Mouse (Mus musculus) stomach, embryonic 15.5 days (tissue): ENCODE results near the gene Fpr2. TPM values are rescaled to one million over a fixed set of nuclear protein-coding genes. Genes with fewer than 3 reads are reported as not detected.
"Not testable (repeated sequence)": the region's sequence is repeated elsewhere in the genome, so short reads cannot be mapped to it uniquely, and the experiment has no call there.

Experiments
- ATAC-seq: fragments of 200-750 bp; cut with Nextera tagmentation; 2 replicates; pipeline ENCODE4 v1.8.0; 2017; ENCODE audit warnings: low read depth, moderate number of reproducible peaks, moderate TSS enrichment; ENCODE audit not compliant: insufficient read depth, low FRiP score
- H3K27ac ChIP-seq: fragments of 300-500 bp; sonication (generic); 2 replicates; pipeline ENCODE4 v1.5.1; 2015; ENCODE audit warnings: mild to moderate bottlenecking, inconsistent platforms
- H3K27me3 ChIP-seq: fragments of 300-500 bp; sonication (generic); replicated peaks from 2 replicates; pipeline ENCODE4 v1.6.1; 2015; ENCODE audit warnings: inconsistent platforms
- H3K36me3 ChIP-seq: fragments of 300-500 bp; sonication (generic); 2 replicates; pipeline ENCODE4 v1.6.1; 2015; ENCODE audit warnings: inconsistent platforms
- H3K4me1 ChIP-seq: fragments of 300-500 bp; sonication (generic); 2 replicates; pipeline ENCODE4 v1.6.1; 2015; ENCODE audit warnings: inconsistent platforms
- H3K4me2 ChIP-seq: fragments of 300-500 bp; sonication (generic); 2 replicates; pipeline ENCODE4 v1.6.1; 2015; ENCODE audit warnings: mild to moderate bottlenecking, inconsistent platforms
- H3K4me3 ChIP-seq: fragments of 300-500 bp; sonication (generic); replicated peaks from 2 replicates; pipeline ENCODE4 v1.5.1; 2015; ENCODE audit warnings: inconsistent platforms
- H3K9ac ChIP-seq: fragments of 300-500 bp; sonication (generic); 2 replicates; pipeline ENCODE4 v1.6.1; 2015; ENCODE audit warnings: inconsistent platforms
- H3K9me3 ChIP-seq: fragments of 300-500 bp; sonication (generic); 2 replicates; pipeline ENCODE4 v1.6.1; 2016; ENCODE audit warnings: inconsistent platforms
- WGBS: fragments of 180-500 bp; shearing (Covaris S2); methylation state at CpG from one replicate; pipeline ENCODE4 v1.1.7; 2015; 5-methylcytosine and 5-hydroxymethylcytosine counted together
- polyA plus RNA-seq: library from polyadenylated mRNA; unstranded; fragments of >200 nt; fragmentation: Nextera tagmentation; extraction: Ambion mirVana; gene quantifications from 2 replicates; pipeline ENCODE4 v1.2.1, GENCODE M21; 2015

Fpr2 gene
- polyA plus RNA-seq, 1 experiment from 2014 or later, result 2.0 TPM

DNA sequence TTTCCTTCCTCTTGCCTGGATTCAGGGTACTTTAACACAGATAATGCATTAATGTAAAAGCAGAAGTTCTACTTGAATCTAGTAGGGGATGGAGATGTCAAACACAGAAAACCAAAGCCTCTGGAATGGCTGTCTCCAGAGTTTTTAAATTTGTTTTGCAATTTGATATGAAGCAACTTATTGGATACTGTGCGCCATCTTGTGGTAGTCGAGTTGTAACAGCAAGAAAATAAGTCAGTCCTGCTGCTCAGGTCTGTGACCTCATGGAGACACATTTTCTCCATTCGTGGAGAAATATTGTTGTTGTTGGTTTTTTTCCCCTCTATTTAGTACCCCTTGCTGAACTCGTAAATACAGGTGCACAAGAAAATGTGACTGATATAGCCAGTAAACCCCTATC lies 8.4 kb downstream of the Fpr2 start:
- Histone ChIP-seq H3K9ac (no peak overlapping the region), H3K9me3 (no peaks in the 10 kb centered on the region), H3K27me3 (no peaks in the 10 kb centered on the region), H3K4me3 (no peak overlapping the region), H3K27ac (no peak overlapping the region), H3K4me1 (no peaks in the 10 kb centered on the region), H3K36me3 (no peaks in the 10 kb centered on the region), H3K4me2 (no peak overlapping the region)
- ATAC-seq, result no peak
- 2% methylated on average over 4 of the region's 4 CpGs for WGBS

DNA sequence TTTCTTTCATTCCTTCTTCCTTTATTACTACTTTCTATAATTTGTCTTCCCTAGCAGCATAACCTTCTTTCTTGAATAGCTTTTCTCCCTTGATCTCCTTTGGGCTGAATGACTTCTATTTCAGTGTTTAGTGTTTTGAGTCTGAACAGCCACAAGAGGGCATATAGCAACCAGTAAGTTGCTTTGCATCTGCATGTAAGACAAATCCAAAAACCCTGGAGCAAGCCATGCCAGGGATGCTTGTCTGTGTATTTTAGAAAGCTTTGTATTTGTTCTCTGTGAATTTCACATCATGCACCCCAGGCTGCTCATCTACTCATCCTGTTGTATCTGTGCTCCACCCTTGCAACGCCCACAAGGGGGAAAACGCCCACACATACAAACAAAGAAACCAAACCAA lies 11.6 kb downstream of the Fpr2 start:
- Histone ChIP-seq H3K27ac (no peak overlapping the region), H3K4me3 (no peak overlapping the region), H3K36me3 (no peaks in the 10 kb centered on the region), H3K4me1 (no peaks in the 10 kb centered on the region), H3K9ac (no peak overlapping the region), H3K9me3 (no peaks in the 10 kb centered on the region), H3K27me3 (no peaks in the 10 kb centered on the region), H3K4me2 (no peak overlapping the region)
- WGBS, result 81% methylated on average over 2 of the region's 2 CpGs
- ATAC-seq, result no peak

DNA sequence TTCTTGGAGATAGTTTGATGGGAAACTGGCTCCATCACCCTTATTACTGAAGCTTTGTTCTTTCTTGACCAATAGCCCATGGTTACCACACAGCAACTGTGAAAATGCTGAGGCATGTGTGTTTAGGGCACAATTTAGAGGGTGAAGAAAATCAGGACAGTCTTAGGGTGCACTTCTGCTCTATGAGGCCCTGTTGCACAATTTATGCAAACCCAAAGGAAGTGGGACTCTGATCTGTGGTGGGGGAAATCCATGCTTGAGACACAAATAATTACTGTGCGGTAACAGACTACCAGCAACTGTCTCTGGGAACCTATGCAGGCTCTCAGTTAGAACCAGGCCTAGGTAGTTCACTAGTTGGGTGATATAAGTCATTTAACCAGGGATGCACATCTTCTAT lies 13.1 kb downstream of the Fpr2 start:
- Histone ChIP-seq H3K9me3 (no peaks in the 10 kb centered on the region), H3K36me3 (no peaks in the 10 kb centered on the region), H3K4me2 (no peak overlapping the region), H3K4me3 (no peak overlapping the region), H3K9ac (no peak overlapping the region), H3K27me3 (no peaks in the 10 kb centered on the region), H3K4me1 (no peaks in the 10 kb centered on the region), H3K27ac (no peak overlapping the region)
- no peak for ATAC-seq
- WGBS, result 84% methylated on average over 1 of the region's 1 CpGs

DNA sequence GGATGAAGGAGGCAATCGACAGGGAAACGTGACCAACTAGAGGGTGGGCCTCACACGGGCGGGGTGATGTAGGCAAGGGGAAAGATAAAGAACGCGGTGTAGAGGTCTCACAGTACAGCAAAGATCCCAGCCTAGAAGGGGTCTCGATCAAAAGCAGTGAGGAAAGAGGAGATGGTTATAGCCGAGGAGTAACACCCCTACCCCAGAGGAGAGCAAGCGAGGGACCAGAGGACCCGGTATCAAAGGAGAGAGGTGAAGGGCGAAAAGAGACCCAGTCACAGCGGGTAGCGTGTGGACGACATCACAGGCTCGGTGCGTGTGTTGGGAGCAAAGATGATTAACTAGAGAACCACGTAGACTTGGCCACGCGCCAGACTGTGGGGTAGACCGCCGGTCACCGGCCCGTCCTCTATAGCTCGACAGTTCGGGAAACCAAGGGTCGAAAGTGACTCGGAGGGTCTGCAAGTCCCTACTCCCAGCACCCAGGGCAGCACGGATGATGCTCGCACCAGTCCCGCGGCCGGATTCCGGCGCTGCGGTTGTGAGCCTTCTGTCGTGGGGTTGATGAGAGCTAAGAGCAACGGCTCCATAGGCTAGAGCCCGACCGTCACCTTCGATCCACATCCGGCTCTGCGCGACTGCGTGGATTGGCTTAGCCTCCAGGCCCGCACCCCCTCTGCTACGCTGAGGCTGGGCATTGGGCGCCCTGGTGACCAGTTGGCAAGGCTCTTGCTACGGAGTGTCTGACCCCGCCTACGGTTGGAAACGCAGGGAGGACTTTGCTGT lies 22.2 kb downstream of the Fpr2 start:
- peak; percentile 99 for ATAC-seq
- Histone ChIP-seq H3K9ac (peak overlapping the region; percentile 44), H3K4me3 (peak overlapping the region; percentile 54), H3K36me3 (no peaks in the 10 kb centered on the region), H3K4me2 (peak overlapping the region; percentile 84), H3K27ac (no peak overlapping the region; the same call in 1 of the 2 replicates), H3K9me3 (no peaks in the 10 kb centered on the region), H3K4me1 (no peaks in the 10 kb centered on the region), H3K27me3 (no peaks in the 10 kb centered on the region)
- WGBS, result 14% methylated on average over 51 of the region's 51 CpGs

DNA sequence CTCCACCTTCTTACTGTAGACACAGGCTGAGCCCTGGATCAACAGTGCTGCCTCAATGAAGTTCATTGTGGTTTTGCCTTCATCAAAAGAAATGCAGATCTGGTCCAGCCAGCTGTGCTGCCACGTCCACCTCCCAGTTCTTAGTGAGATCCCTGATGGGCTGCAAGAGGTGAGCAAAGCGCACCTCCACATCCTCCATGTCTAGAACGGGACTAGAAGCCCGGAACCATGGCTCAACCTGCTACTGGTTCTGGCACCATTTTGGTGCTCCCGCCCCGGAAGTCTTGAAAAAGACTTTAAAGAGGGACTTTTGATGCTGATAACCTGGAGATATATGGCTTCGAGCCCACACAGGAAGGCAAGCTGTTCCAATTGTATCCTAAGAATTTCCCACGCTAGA lies 25.0 kb downstream of the Fpr2 start:
- 83% methylated on average over 8 of the region's 8 CpGs for WGBS
- ATAC-seq, H3K9ac ChIP-seq, H3K4me2 ChIP-seq, H3K9me3 ChIP-seq, H3K4me1 ChIP-seq, H3K27me3 ChIP-seq, H3K4me3 ChIP-seq, H3K27ac ChIP-seq, H3K36me3 ChIP-seq: not testable (repeated sequence)

DNA sequence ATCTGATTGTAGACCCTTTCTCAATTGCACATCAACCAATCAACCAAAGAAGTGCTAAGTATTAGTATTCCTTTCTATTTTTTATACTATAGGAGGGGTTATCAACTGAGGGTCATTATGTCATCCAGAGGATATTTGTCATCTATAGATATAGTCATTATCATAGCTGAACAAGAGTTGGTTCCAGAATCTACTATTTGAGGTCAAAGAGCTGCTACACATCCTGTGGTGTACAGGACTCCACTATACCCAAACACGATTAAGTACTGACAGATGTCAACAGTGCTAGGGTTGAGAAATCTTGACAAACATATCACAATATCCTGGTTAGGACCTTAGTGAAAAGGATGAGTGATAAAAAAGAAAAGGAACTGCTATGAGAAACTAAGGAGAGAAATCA lies 29.8 kb downstream of the Fpr2 start:
- Histone ChIP-seq H3K36me3 (no peaks in the 10 kb centered on the region), H3K9ac (no peak overlapping the region), H3K4me3 (no peak overlapping the region), H3K27ac (no peak overlapping the region), H3K4me1 (no peaks in the 10 kb centered on the region), H3K9me3 (no peaks in the 10 kb centered on the region), H3K27me3 (no peaks in the 10 kb centered on the region), H3K4me2 (no peak overlapping the region)
- ATAC-seq, result no peak
- WGBS, result 84% methylated on average over 1 of the region's 1 CpGs

DNA sequence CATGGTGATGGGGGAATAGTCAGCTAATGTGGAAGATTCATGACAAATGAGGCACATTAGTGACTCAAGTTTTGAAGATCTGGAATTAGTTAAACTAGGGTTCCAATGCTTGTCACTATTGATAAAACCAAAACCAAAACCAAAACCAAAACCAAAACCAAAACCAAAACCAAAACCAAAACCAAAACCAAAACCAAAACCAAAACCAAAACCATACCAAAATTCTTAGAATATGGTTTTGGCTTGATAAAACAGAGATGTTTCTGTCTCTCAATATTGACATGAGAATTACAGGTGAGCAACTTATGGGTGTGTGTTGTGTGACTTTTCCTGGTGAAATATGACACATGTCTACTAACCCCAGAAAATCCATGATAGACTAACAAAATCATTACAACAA lies 30.2 kb downstream of the Fpr2 start:
- Histone ChIP-seq H3K4me1 (no peaks in the 10 kb centered on the region), H3K9me3 (no peaks in the 10 kb centered on the region), H3K36me3 (no peaks in the 10 kb centered on the region), H3K9ac (no peak overlapping the region), H3K27ac (no peak overlapping the region), H3K27me3 (no peaks in the 10 kb centered on the region), H3K4me2 (no peak overlapping the region), H3K4me3 (no peak overlapping the region)
- no peak for ATAC-seq

Other genes with a start within 250 kb of the Fpr2 start
- not detected in 2 replicates for gene Vmn2r90, start 184.1 kb upstream of the Fpr2 start, polyA plus RNA-seq
- gene Spaca6, start 60.7 kb upstream of the Fpr2 start, polyA plus RNA-seq, result 29.6 and 35.7 TPM in 2 replicates
- gene Has1, start 32.6 kb upstream of the Fpr2 start, polyA plus RNA-seq, result 1.1 and 1.2 TPM in 2 replicates
- gene Fpr1, start 3.9 kb upstream of the Fpr2 start, polyA plus RNA-seq, result 2.0 and 2.1 TPM in 2 replicates
- not detected in 2 replicates for gene Fpr3, start within 50 bp of the Fpr2 start, polyA plus RNA-seq
- not detected in 2 replicates for gene Fpr-rs4, start 133.9 kb downstream of the Fpr2 start, polyA plus RNA-seq
- gene Vmn2r124, start 161.6 kb downstream of the Fpr2 start, polyA plus RNA-seq, result not detected in 2 replicates
- not detected in 2 replicates for gene Vmn2r91, start 197.2 kb downstream of the Fpr2 start, polyA plus RNA-seq